8 mouse cellular contexts compared by ENCODE assay signal in the genomic region with DNA sequence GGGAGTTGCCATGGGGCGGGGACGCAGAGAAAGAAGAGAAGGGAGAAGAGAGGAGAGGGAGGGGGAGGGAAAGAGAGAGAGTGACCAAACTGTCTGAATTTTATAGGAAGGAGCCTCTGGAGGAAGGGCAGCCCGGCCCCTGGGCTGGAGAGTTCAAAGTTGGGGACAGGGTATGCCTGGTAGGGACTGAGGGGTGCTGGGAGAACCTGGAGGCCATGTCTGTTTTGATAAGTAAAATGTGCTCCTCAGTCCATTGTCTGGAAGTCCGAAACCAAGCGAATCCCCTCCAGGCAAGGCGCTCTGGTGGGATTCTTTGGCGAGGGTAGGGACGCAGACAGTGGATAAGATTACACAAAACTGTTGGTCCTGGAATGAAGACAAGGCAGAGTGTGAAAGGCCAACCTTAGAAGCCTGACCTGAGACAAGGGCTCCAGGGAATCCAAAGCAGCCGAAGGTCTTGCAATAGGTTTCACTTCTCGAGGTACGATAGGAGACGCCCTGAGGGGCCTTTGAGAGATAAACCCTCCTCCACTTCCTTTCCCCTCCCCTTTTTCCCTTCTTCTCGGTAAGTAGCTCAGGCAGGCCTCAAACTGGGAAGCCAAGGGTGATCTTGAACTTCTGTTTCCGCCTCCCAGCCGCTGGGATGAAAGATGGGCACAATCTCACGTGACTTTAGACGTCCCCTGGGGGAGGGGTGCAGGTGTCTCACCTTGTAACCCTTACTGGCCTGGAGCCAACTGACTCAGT. TPM values are rescaled to one million over a fixed set of nuclear protein-coding genes. Genes with fewer than 3 reads are reported as not detected.
DNase-seq lines count a peak whose midpoint lies in the region; ATAC-seq lines count a peak whose summit lies in the region.

No protein-coding gene starts in this region.

- 0 out of 2 replicates have a peak overlapping the region, but pooled peaks have one; percentile 30 for H3K9ac ChIP-seq in forebrain, embryonic 13.5 days
- H3K9ac ChIP-seq in liver, embryonic 12.5 days = peak overlapping the region; percentile 35; the same call in 1 of the 2 replicates
- H3K9ac ChIP-seq in stomach, embryonic 15.5 days = no peak overlapping the region

- intact Hi-C loops in left cerebral cortex, postnatal 4 days (cut with DNase I) = no loop called here

- H3K36me3 ChIP-seq in forebrain, embryonic 13.5 days (ENCODE audit: poor library complexity, severe bottlenecking) = no peaks in the 10 kb centered on the region
- no peaks in the 10 kb centered on the region for H3K36me3 ChIP-seq in liver, embryonic 12.5 days
- H3K36me3 ChIP-seq in stomach, embryonic 15.5 days = no peaks in the 10 kb centered on the region

- peak; percentile 70; the same call in 1 of the 2 replicates for ATAC-seq in forebrain, embryonic 13.5 days
- peak; percentile 38 for ATAC-seq in liver, embryonic 12.5 days
- peak; percentile 36; the same call in 1 of the 2 replicates for ATAC-seq in stomach, embryonic 15.5 days (ENCODE audit: insufficient read depth, low FRiP score, low read depth)

- no peak overlapping the region for H3K4me3 ChIP-seq in forebrain, embryonic 13.5 days
- peak overlapping the region; percentile 43 for H3K4me3 ChIP-seq in liver, embryonic 12.5 days
- no peak overlapping the region for H3K4me3 ChIP-seq in stomach, embryonic 15.5 days (replicated peaks)

- WGBS in forebrain, embryonic 13.5 days = 22% methylated on average over 17 of the region's 17 CpGs
- WGBS in liver, embryonic 12.5 days (ENCODE audit: insufficient replicate concordance) = 9% methylated on average over 17 of the region's 17 CpGs
- 29% methylated on average over 17 of the region's 17 CpGs for WGBS in stomach, embryonic 15.5 days

- H3K9me3 ChIP-seq in forebrain, embryonic 13.5 days (replicated peaks) = no peaks in the 10 kb centered on the region
- no peaks in the 10 kb centered on the region for H3K9me3 ChIP-seq in liver, embryonic 12.5 days (replicated peaks)
- no peaks in the 10 kb centered on the region for H3K9me3 ChIP-seq in stomach, embryonic 15.5 days

- DNase-seq in 3T3-L1 (ENCODE audit: low read depth, low spot score) (peak; percentile 61), 416B (ENCODE audit: low read depth) (peak; percentile 81)
- no peak for DNase-seq in adrenal gland, postnatal 14 days
- DNase-seq in left cerebral cortex, postnatal 4 days = no peak
- no peak for DNase-seq in ovary, postnatal 36 days (ENCODE audit: low spot score)

- peaks cover 5% of the 10 kb centered on the region for H3K27me3 ChIP-seq in forebrain, embryonic 13.5 days
- H3K27me3 ChIP-seq in liver, embryonic 12.5 days (replicated peaks) = peaks cover 6% of the 10 kb centered on the region; the same call in 1 of the 2 replicates
- H3K27me3 ChIP-seq in stomach, embryonic 15.5 days (replicated peaks) = no peaks in the 10 kb centered on the region

- H3K4me2 ChIP-seq in forebrain, embryonic 13.5 days = peak overlapping the region; percentile 25
- H3K4me2 ChIP-seq in liver, embryonic 12.5 days = peak overlapping the region; percentile 71
- peak overlapping the region; percentile 41; the same call in 1 of the 2 replicates for H3K4me2 ChIP-seq in stomach, embryonic 15.5 days

- no peak overlapping the region for H3K27ac ChIP-seq in forebrain, embryonic 13.5 days
- no peak overlapping the region for H3K27ac ChIP-seq in liver, embryonic 12.5 days
- no peak overlapping the region for H3K27ac ChIP-seq in stomach, embryonic 15.5 days

- peaks cover 13% of the 10 kb centered on the region for H3K4me1 ChIP-seq in forebrain, embryonic 13.5 days
- peaks cover 55% of the 10 kb centered on the region for H3K4me1 ChIP-seq in liver, embryonic 12.5 days
- peaks cover 7% of the 10 kb centered on the region; the same call in 1 of the 2 replicates for H3K4me1 ChIP-seq in stomach, embryonic 15.5 days

RNA-seq across cellular contexts. Expression of gene Rab11fip5, which starts 6.6 kb away (rescaled TPM):
- 7.1 and 8.5 TPM in 2 replicates for polyA plus RNA-seq in forebrain, embryonic 13.5 days (2015; fragmentation: Nextera tagmentation; extraction: Ambion mirVana)
- 0.68 and 0.79 TPM in 2 replicates for polyA plus RNA-seq in liver, embryonic 12.5 days (2016; fragmentation: Nextera tagmentation; extraction: Ambion mirVana)
- polyA plus RNA-seq in stomach, embryonic 15.5 days (2015; fragmentation: Nextera tagmentation; extraction: Ambion mirVana) = 11.1 and 12.2 TPM in 2 replicates
- total RNA-seq in adrenal gland, postnatal 14 days (2021) = 22.7 and 28.7 TPM in 2 replicates
- total RNA-seq in left cerebral cortex, postnatal 4 days (2021) = 10 to 100 TPM; 51.7 to 54.1 TPM

RNA-seq across cellular contexts. Expression of gene Noto, which starts 42.6 kb away (rescaled TPM):
- not detected in 2 replicates for polyA plus RNA-seq in forebrain, embryonic 13.5 days (2015; fragmentation: Nextera tagmentation; extraction: Ambion mirVana)
- not detected in 2 replicates for polyA plus RNA-seq in liver, embryonic 12.5 days (2016; fragmentation: Nextera tagmentation; extraction: Ambion mirVana)
- not detected in 2 replicates for polyA plus RNA-seq in stomach, embryonic 15.5 days (2015; fragmentation: Nextera tagmentation; extraction: Ambion mirVana)
- not detected in 2 replicates for total RNA-seq in adrenal gland, postnatal 14 days (2021)
- total RNA-seq in left cerebral cortex, postnatal 4 days (2021) = not detected

RNA-seq across cellular contexts. Expression of gene Sfxn5, which starts 47.9 kb away (rescaled TPM):
- polyA plus RNA-seq in forebrain, embryonic 13.5 days (2015; fragmentation: Nextera tagmentation; extraction: Ambion mirVana) = 20.9 and 22.7 TPM in 2 replicates
- 2.6 and 3.1 TPM in 2 replicates for polyA plus RNA-seq in liver, embryonic 12.5 days (2016; fragmentation: Nextera tagmentation; extraction: Ambion mirVana)
- 11.0 and 11.5 TPM in 2 replicates for polyA plus RNA-seq in stomach, embryonic 15.5 days (2015; fragmentation: Nextera tagmentation; extraction: Ambion mirVana)
- 21.7 and 31.8 TPM in 2 replicates for total RNA-seq in adrenal gland, postnatal 14 days (2021)
- 10 to 100 TPM; 63.9 to 69.7 TPM for total RNA-seq in left cerebral cortex, postnatal 4 days (2021)

RNA-seq across cellular contexts. Expression of gene Smyd5, which starts 50.7 kb away (rescaled TPM):
- 40.0 and 51.9 TPM in 2 replicates for polyA plus RNA-seq in forebrain, embryonic 13.5 days (2015; fragmentation: Nextera tagmentation; extraction: Ambion mirVana)
- 41.6 and 45.4 TPM in 2 replicates for polyA plus RNA-seq in liver, embryonic 12.5 days (2016; fragmentation: Nextera tagmentation; extraction: Ambion mirVana)
- polyA plus RNA-seq in stomach, embryonic 15.5 days (2015; fragmentation: Nextera tagmentation; extraction: Ambion mirVana) = 41.4 and 48.6 TPM in 2 replicates
- total RNA-seq in adrenal gland, postnatal 14 days (2021) = 25.0 and 33.0 TPM in 2 replicates
- total RNA-seq in left cerebral cortex, postnatal 4 days (2021) = 10 to 100 TPM; 65.9 to 67.5 TPM

Comparison
In these comparisons a context has a peak if more than half of its experiments do, and no peak if none do; other contexts are left out.
1. DNase-seq: peak in 3T3-L1 (single experiment) and 416B (single experiment); none in adrenal gland, postnatal 14 days (single experiment), left cerebral cortex, postnatal 4 days (single experiment) and ovary, postnatal 36 days (single experiment).
2. Peak in every context shown above with its lines, with median percentiles within 50 percentile points of each other: ATAC-seq and H3K4me2 ChIP-seq.